Mouse (Mus musculus): ENCODE data around the gene Pdss2.

- TF ChIP-seq CTCF (IDR thresholded peaks at IDR 0.05; ENCODE audit: low read depth, low read length) (no peak), GATA1 (IDR thresholded peaks at IDR 0.05; ENCODE audit: borderline replicate concordance, low read length) (no peak)
These were observed 151.0 kb downstream of the Pdss2 start for GRCm38 (mm10) chr10:43372315-43372714.
